Mouse (Mus musculus): ENCODE data around the gene Myo9a.

The Myo9a gene

GRCm38 (mm10) chr9:59750267-59751065 lies at the start of gene Myo9a, which contains the start of gene Senp8:
Gene Myo9a (plus strand): TSS chr9:59750896.
Gene Senp8 (minus strand): TSS chr9:59750710.
- peak; percentile 99 for DNase-seq (ENCODE audit: low read depth, low spot score)

- DNase-seq (ENCODE audit: low read depth, low spot score) = no peak
Observed at GRCm38 (mm10) chr9:59701094-59701493, 49.6 kb upstream of the Myo9a start.

DNA sequence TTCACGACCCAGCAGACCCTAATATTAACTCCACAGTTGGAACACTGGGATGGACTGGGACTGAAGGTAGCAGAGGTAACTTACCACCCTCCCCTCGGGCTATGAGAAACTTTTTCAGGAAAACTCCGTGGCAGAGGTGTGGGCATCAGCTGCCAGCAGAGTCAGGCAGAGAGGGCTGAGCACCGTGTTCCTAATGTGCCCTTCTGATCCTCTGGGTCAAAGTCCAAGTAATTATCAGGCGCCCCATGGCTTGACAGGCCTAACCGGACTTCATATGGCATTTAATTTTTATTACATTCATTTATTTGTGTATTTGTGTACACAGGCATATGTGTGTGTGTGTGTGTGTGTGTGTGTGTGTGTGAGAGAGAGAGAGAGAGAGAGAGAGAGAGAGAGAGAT lies 47.6 kb upstream of the Myo9a start:
- DNase-seq (ENCODE audit: low read depth, low spot score) = no peak

GRCm38 (mm10) chr9:59706850-59707825 lies 43.6 kb upstream of the Myo9a start:
- DNase-seq (ENCODE audit: low read depth, low spot score) = peak; percentile 69

DNA sequence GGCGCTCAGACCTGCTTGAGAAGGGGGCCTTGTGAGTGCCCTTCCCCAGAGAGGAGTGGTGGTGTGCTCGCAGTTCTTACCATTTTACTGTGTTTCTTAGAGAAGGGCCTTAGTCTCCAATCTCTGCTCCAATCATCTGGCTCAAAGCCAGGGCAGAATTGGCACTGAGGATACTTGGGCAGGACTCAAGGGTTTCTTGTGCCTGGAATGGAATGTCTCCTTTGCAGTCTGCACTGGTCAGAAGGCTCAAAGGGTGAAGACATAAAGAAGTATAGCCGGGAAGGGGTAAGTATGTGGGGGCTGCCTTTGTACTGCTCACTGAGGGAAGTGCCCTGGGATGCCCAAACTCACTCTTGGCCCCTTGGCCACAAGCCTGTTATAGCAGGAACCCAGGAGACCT lies 41.5 kb upstream of the Myo9a start:
- DNase-seq (ENCODE audit: low read depth, low spot score) = no peak

DNA sequence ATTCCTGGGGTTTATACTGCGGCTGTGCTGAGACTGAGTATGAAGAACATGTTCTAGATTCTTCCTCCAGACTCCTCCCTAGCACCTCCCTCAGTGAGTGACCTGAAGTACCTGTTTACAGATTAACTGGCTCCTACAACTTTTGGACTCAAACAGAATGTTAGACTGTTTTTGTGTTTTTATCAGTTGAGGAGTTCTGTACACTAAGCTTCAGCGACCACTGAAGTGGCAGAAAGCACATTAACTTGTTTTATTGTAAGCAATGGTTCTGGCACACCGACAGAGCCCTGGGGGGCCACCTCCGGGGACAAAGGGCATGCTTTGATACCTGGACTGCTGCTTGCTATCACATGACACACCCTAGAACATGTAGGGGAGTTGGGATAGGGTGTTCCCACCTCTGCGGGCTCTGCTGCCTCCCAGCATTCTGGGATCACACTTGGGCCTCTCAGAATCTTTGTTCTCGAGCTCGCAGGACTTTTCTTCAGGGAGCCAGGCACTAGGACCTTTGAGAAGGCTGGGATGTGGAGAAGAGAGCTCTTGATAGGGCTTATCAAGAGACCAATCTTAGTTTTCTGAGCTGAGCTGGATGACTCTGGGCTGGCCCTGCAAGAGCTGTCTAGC lies 34.3 kb upstream of the Myo9a start:
- DNase-seq (ENCODE audit: low read depth, low spot score) = no peak

DNA sequence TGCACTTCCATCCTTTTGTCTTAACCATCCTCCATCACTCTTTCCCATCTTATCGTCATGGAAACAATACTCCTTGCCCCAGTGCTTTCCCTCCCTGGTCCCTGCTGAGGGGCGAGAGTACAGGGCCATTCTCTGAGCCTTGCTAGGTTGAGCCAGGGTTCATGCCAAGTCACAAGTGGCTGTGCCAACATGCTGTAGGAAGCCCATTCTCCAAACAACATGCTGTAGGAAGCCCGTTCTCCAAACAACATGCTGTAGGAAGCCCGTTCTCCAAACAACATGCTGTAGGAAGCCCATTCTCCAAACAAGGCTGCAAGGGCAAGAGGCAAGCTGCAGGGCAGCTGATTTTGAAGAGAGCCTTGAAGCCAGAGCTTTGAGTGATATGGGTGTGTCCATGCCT lies 32.5 kb upstream of the Myo9a start:
- DNase-seq (ENCODE audit: low read depth, low spot score) = no peak

- no peak for DNase-seq (ENCODE audit: low read depth, low spot score)
Observed at GRCm38 (mm10) chr9:59721144-59721543, 29.6 kb upstream of the Myo9a start.

- peak; percentile 74 for DNase-seq (ENCODE audit: low read depth, low spot score)
Observed at GRCm38 (mm10) chr9:59723096-59723657, 27.5 kb upstream of the Myo9a start.

- DNase-seq (ENCODE audit: low read depth, low spot score) = no peak
Observed at GRCm38 (mm10) chr9:59723791-59724442, 26.8 kb upstream of the Myo9a start.

DNA sequence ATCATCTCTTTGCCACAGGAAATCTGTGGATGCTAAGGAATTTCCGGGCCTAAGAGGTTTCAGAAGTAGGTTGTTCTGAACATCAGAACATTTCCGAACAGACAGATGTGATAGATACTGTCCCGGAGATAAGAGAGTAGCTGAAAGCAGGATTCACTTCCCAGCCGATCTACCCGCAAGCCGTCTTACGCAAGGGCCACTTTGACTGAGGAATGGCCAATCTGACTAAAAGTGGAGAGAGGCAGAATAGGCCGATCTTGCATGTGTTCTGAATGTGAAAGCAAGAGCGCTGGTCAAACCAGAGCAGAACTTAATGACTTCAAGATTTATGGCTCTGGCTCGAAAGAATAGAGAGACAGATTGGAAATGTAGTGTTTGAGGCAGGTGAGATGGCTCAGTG lies 25.2 kb upstream of the Myo9a start:
- no peak for DNase-seq (ENCODE audit: low read depth, low spot score)

DNA sequence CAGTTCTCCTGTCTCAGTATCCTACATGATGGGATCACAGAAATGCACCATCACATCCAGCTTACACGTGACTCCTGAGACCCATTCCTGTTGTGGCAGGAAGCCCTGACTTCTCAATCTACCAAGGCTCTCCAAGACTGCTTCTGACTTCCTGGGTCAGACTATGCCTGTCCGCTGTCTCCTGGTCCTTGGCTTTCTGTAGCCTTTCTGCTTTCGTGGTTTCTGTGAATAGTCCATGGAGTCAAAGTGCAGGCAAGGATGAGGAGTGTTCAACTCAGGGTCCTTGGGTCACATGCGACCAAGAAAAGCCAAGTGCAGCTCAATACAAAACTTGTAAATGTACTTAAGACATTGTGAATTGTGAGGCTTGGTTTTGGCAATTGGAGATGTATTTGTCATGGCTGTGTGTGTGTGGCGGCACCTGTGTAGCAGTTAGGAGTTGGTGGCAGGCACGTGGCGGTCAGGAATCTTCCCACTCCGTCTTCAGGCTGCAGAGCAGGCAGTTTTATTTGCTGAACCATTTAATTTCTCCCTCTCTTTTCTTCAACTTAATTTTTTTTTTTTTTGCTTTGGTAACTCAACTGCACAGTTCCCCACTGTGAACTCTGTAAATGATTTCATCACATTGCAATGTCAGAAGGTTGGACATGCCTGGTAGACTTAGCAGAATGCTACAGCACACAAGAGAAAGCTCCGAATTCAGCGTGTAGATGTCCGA lies 23.0 kb upstream of the Myo9a start:
- no peak for DNase-seq (ENCODE audit: low read depth, low spot score)

- no peak for DNase-seq (ENCODE audit: low read depth, low spot score)
Observed at GRCm38 (mm10) chr9:59731136-59731535, 19.6 kb upstream of the Myo9a start.

- no peak for DNase-seq (ENCODE audit: low read depth, low spot score)
Observed at GRCm38 (mm10) chr9:59733075-59733474, 17.6 kb upstream of the Myo9a start.

DNA sequence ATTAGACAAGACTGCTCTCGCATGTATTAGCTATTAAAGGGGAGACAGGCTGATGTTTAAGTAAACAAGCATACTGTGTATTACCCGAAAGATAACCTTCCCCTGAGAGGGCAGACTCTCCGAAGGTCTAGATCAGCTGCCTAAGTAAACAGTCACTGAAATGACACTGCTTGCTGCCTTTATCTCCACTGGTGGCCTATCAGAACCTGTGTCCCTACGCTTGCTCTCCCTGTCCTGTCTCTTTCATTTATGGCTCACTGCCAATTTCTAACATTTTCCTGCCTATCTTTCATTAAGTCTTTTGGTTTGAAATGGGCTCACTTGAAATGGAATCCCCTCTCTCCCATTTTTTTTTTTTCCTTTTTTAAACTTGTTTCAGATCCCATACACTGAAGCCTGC lies 15.3 kb upstream of the Myo9a start:
- DNase-seq (ENCODE audit: low read depth, low spot score) = no peak

DNA sequence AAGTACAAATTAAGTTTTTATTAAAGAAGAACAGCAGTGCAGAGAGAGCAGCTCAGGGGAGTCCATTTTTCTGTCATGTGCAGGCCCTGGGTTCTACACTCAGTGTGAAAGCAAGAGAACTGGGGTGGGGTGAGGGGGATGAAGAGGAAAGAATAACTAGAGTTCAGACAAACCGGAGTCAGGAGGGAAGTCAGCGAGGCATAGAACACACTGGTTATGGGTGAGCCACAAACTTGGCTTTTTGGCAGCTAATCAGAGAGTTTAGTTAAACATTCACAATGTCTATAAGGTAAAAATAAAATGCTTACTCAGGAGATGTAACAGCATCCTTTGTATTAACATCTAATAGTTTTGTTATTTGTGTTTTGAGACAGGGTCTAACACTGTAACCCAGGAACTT lies 10.1 kb upstream of the Myo9a start:
- no peak for DNase-seq (ENCODE audit: low read depth, low spot score)

DNA sequence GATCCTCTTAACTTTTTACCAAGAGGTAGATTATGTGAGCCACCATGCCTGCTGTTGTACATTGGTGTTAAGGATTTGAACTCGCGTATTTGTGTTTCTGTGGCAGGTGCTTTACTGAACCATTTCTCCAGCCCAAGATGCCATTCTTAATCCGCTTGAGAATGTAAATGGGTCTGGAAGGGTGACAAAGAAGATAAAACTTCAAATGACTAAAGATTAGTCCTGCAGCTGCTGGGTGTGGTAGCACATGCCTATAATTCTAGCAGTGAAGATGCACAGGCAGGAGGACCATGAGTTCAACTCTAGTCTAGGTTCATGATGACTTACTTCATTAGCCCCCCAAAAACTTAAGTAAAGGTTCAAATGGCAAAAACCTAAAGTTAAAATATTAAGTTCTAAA lies 6.8 kb upstream of the Myo9a start:
- DNase-seq (ENCODE audit: low read depth, low spot score) = no peak

GRCm38 (mm10) chr9:59748387-59748786 lies 2.3 kb upstream of the Myo9a start:
- DNase-seq (ENCODE audit: low read depth, low spot score) = no peak

- no peak for DNase-seq (ENCODE audit: low read depth, low spot score)
Observed at GRCm38 (mm10) chr9:59748969-59749368, 1.7 kb upstream of the Myo9a start.

DNA sequence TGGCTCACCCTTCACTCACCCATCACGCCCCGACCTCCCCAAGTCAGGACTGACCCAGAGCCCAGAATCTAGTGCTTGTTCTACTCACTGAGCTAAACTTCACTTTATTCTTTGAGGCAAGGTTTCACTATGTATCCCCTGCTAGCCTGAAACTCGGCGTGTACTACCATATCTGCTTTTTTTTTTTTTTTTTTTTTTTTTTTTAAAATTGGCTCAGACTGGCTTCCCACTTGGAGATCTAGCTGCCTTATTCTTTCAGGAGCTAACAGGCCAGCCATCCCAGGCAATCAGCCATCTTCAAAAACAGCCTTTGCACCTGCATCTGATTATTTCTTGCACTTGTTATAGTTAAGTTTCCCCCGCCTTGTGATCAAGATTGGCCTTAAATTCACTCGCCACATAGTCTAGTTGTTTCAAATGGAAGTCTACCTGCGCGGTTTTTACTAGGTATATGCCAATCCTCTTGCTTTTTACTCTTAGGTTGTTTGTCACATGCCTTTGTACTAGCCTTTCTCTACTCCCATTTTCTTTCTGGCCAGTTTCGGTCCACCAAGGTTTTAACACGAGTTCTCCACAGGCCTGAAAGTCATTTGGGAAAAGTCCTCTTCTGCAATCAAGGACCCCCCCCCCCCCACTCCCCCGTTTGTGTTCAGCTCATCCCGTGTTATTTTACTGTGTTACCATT lies 973 bp upstream of the Myo9a start:
- peak; percentile 40 for DNase-seq (ENCODE audit: low read depth, low spot score)

Measured in A20 (cell line).